Mouse (Mus musculus): Measurements from ENCODE around the gene Arl6ip1. TPM values are rescaled to one million over a fixed set of nuclear protein-coding genes. Genes with fewer than 3 reads are reported as not detected.

Arl6ip1 gene
- polyA plus RNA-seq, 1 experiment: 61.6 TPM

DNA sequence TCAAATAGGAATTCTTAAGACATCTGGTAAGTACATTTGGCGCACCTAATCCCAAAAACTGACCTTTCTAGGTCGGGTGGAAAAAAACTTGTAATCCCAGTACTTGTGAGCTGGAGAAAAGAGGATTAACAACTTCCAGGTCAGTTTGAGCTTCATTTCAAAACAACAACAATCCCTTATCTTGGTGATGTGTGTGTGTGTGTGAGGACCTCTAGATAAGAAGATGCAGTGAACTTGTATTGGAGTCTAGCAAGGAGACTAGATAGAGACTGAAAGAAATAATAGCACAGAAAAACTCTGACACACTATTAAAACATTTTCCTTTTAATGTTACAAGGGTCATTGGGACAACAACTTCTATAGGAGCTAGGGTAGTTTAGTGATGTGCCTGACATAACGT is 14.1 kb upstream of the Arl6ip1 start:
- DNase-seq (ENCODE audit: low read depth in 1 of 2, low spot score in 2 of 2): no peak
- Histone ChIP-seq H3K27ac (ENCODE audit: insufficient read depth, low read length) (no peak overlapping the region), H3K36me3 (ENCODE audit: control insufficient read depth, insufficient read depth, low read length) (peaks cover 50% of the 10 kb centered on the region), H3K4me1 (ENCODE audit: control insufficient read depth, insufficient read depth, insufficient read length) (no peaks in the 10 kb centered on the region), H3K4me3 (ENCODE audit: extremely low read depth, insufficient read depth, insufficient read length) (no peak overlapping the region), H3K27me3 (ENCODE audit: control insufficient read depth, insufficient read depth, low read length) (no peaks in the 10 kb centered on the region)
- WGBS: 91% methylated on average over 3 of the region's 3 CpGs
- TF ChIP-seq POLR2A (IDR thresholded peaks at IDR 0.05; ENCODE audit: low read depth, low read length) (no peak), CTCF (IDR thresholded peaks at IDR 0.05; ENCODE audit: extremely low read depth, insufficient read depth, insufficient read length, insufficient replicate concordance) (no peak)

DNA sequence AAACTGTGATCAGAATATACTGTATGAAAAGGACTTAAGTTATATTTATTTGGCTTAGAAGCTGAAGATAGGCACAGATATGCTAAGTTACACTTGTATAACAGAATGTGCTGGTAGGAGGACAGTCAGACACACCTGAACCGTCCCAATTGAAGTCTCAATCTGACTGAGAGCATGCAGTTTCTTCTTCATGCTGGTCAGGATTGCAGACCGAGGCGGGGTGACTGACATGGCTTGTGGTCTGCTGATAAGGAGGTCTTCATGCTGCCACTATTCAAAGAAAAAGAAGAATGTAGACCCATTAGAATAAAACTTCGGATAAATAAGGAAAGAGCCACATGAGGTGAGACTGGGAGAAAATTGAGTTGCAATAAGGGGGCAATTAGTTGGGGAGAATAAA is 13.7 kb upstream of the Arl6ip1 start:
- Histone ChIP-seq H3K27me3 (ENCODE audit: control insufficient read depth, insufficient read depth, low read length) (no peaks in the 10 kb centered on the region), H3K4me3 (ENCODE audit: extremely low read depth, insufficient read depth, insufficient read length) (no peak overlapping the region), H3K36me3 (ENCODE audit: control insufficient read depth, insufficient read depth, low read length) (peaks cover 47% of the 10 kb centered on the region), H3K27ac (ENCODE audit: insufficient read depth, low read length) (no peak overlapping the region), H3K4me1 (ENCODE audit: control insufficient read depth, insufficient read depth, insufficient read length) (no peaks in the 10 kb centered on the region)
- no peak for DNase-seq (ENCODE audit: low read depth in 1 of 2, low spot score in 2 of 2)
- TF ChIP-seq CTCF (IDR thresholded peaks at IDR 0.05; ENCODE audit: extremely low read depth, insufficient read depth, insufficient read length, insufficient replicate concordance) (no peak), POLR2A (IDR thresholded peaks at IDR 0.05; ENCODE audit: low read depth, low read length) (no peak)
- 74% methylated on average over 4 of the region's 4 CpGs for WGBS

DNA sequence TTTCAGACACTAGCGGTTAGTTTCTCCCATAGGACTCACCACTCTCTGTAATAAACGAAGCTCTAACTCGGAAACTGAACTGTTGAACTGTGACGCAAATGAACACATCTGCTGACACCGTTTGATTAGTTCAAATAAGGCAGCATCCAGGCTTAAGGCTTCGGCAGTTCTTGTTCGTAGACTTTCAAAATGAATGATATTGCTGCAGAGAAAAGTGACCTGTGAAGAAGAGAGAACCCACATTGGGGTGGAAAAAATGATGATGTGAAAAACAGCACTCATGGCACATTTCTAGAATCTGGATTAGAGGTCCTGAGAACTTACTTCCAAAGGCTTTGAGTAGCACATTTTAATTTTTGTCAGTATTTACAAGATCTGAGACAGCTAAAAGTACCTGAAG is 11.8 kb upstream of the Arl6ip1 start:
- no peaks in the 10 kb centered on the region for H3K27me3 ChIP-seq (ENCODE audit: control insufficient read depth, insufficient read depth, low read length)
- H3K4me1 ChIP-seq (ENCODE audit: control insufficient read depth, insufficient read depth, insufficient read length): no peaks in the 10 kb centered on the region
- WGBS: 87% methylated on average over 7 of the region's 7 CpGs
- H3K27ac ChIP-seq (ENCODE audit: insufficient read depth, low read length): no peak overlapping the region
- no peak for DNase-seq (ENCODE audit: low read depth in 1 of 2, low spot score in 2 of 2)
- H3K4me3 ChIP-seq (ENCODE audit: extremely low read depth, insufficient read depth, insufficient read length): no peak overlapping the region
- peaks cover 54% of the 10 kb centered on the region for H3K36me3 ChIP-seq (ENCODE audit: control insufficient read depth, insufficient read depth, low read length)
- no peak for TF ChIP-seq POLR2A (IDR thresholded peaks at IDR 0.05; ENCODE audit: low read depth, low read length)
- TF ChIP-seq CTCF (IDR thresholded peaks at IDR 0.05; ENCODE audit: extremely low read depth, insufficient read depth, insufficient read length, insufficient replicate concordance): no peak

DNA sequence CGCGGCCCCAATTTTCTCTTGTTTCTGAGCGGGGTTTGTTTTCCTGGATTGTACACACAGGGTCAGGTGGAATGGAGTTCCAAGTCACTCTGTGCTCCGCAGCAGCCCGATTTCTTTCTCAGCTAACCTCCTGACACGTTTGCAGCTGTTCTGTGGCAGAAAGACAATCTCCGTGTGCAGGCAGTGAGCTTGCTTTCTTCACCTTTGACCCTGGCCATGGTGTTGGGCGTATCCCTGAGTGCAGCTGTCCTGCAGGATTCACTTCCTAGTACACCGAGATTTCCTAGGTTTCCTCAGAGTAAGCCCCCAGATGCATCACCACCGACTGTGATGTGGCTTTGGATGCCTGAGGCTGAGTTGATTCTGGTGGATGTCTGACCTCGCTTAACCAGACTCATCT is 5.7 kb upstream of the Arl6ip1 start:
- DNase-seq (ENCODE audit: low read depth in 1 of 2, low spot score in 2 of 2): no peak
- no peak for TF ChIP-seq POLR2A (IDR thresholded peaks at IDR 0.05; ENCODE audit: low read depth, low read length)
- H3K4me1 ChIP-seq (ENCODE audit: control insufficient read depth, insufficient read depth, insufficient read length): no peaks in the 10 kb centered on the region
- no peak overlapping the region for H3K4me3 ChIP-seq (ENCODE audit: extremely low read depth, insufficient read depth, insufficient read length)
- 91% methylated on average over 11 of the region's 11 CpGs for WGBS
- no peak overlapping the region for H3K27ac ChIP-seq (ENCODE audit: insufficient read depth, low read length)
- no peaks in the 10 kb centered on the region for H3K27me3 ChIP-seq (ENCODE audit: control insufficient read depth, insufficient read depth, low read length)
- H3K36me3 ChIP-seq (ENCODE audit: control insufficient read depth, insufficient read depth, low read length): peaks cover 37% of the 10 kb centered on the region

DNA sequence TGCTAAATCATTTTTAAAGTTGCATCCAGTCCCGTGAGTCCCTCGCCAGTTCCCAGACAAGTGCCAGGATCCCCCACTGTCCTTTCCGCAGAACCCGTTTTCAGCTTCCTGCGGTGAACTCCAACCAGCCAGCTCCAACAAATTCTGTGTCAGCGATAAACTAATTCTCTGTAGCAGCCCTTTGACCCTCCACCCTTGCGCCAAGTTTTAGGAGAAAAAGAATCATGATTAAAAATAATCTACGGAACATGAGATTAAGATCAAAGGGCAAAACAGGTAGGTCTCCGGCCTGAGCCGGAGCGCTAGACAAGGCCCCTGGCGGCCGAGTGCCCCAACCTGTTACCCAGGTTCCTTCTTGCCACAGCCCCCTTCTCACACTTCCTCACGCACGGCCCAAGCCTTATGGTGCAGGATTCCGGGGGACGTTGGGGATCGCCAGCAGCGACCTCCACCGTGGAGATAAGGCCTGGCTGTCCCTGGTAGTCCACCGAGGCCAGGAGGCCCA is 485 bp downstream of the Arl6ip1 start:
- H3K27me3 ChIP-seq (ENCODE audit: control insufficient read depth, insufficient read depth, low read length): no peaks in the 10 kb centered on the region
- under 1% methylated on average over 21 of the region's 21 CpGs for WGBS
- no peak for DNase-seq (ENCODE audit: low read depth in 1 of 2, low spot score in 2 of 2)

DNA sequence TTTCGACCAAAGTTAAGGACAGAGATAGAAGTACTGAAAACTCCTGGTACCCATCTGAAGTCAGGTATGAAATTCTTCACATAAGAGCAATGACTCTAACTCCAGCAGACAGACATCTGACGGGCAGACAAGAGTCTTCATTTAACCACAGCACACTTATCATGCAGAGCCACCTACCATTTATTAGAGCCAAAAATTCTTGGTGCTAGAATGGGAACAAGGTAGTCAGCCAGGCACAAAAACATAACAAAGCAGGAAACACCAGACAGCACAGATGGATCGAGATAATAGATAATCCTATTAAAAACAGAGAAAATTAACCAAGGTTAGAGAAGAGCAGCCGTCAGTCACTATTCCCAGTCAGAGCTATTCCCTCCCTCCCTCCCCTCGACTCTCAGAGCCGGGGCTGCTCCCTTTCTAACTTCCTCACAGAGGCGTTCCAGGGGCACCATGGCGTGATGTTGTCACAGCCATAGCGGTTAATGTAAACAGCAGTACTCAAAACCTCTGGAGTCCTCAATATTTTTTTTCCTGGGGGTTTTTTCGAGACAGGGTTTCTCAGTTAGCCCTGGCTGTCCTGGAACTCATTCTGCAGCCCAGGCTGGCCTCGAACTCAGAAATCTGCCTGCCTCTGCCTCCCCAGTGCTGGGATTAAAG is 3.1 kb downstream of the Arl6ip1 start:
- H3K4me1 ChIP-seq (ENCODE audit: control insufficient read depth, insufficient read depth, insufficient read length): peaks cover 3% of the 10 kb centered on the region
- H3K4me3 ChIP-seq (ENCODE audit: extremely low read depth, insufficient read depth, insufficient read length): no peak overlapping the region
- H3K27me3 ChIP-seq (ENCODE audit: control insufficient read depth, insufficient read depth, low read length): no peaks in the 10 kb centered on the region
- H3K27ac ChIP-seq (ENCODE audit: insufficient read depth, low read length): no peak overlapping the region
- 82% methylated on average over 11 of the region's 11 CpGs for WGBS
- TF ChIP-seq CTCF (IDR thresholded peaks at IDR 0.05; ENCODE audit: extremely low read depth, insufficient read depth, insufficient read length, insufficient replicate concordance) (no peak), POLR2A (IDR thresholded peaks at IDR 0.05; ENCODE audit: low read depth, low read length) (no peak)
- peaks cover 19% of the 10 kb centered on the region for H3K36me3 ChIP-seq (ENCODE audit: control insufficient read depth, insufficient read depth, low read length)
- DNase-seq (ENCODE audit: low read depth in 1 of 2, low spot score in 2 of 2): no peak

More for the DNA sequence above, 485 bp downstream of the Arl6ip1 start:
- peaks cover 3% of the 10 kb centered on the region; the same call in 1 of the 2 replicates for H3K4me1 ChIP-seq (ENCODE audit: control insufficient read depth, insufficient read depth, insufficient read length)
- H3K4me3 ChIP-seq (ENCODE audit: extremely low read depth, insufficient read depth, insufficient read length): peak overlapping the region; percentile 86
- peaks cover 14% of the 10 kb centered on the region for H3K36me3 ChIP-seq (ENCODE audit: control insufficient read depth, insufficient read depth, low read length)
- TF ChIP-seq POLR2A (IDR thresholded peaks at IDR 0.05; ENCODE audit: low read depth, low read length) (no peak), CTCF (IDR thresholded peaks at IDR 0.05; ENCODE audit: extremely low read depth, insufficient read depth, insufficient read length, insufficient replicate concordance) (0 out of 2 replicates have a peak, but pooled peaks have one; percentile 4)
- H3K27ac ChIP-seq (ENCODE audit: insufficient read depth, low read length): peak overlapping the region; percentile 88

DNA sequence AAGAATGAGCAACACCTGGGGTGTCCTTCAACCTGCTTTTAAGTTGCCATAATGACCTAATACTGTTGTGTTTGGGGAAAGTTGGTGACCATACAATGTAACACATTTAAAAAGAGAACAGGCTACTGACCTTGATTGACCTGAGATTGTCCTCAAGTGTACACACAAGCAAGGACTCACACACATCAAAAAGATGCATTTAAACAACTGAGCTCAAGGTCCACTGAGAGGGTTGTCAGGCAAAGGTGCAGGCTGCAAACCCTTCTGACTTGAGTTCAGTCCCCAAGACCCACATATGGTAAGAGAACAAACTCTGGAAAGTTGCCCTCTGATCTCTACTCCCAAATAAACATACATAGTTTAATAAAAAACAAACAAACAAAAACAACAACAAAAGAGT is 3.7 kb downstream of the Arl6ip1 start:
- no peaks in the 10 kb centered on the region for H3K27me3 ChIP-seq (ENCODE audit: control insufficient read depth, insufficient read depth, low read length)
- H3K36me3 ChIP-seq (ENCODE audit: control insufficient read depth, insufficient read depth, low read length): peaks cover 21% of the 10 kb centered on the region
- no peak for DNase-seq (ENCODE audit: low read depth in 1 of 2, low spot score in 2 of 2)
- H3K4me1 ChIP-seq (ENCODE audit: control insufficient read depth, insufficient read depth, insufficient read length): peaks cover 8% of the 10 kb centered on the region
- no peak overlapping the region for H3K27ac ChIP-seq (ENCODE audit: insufficient read depth, low read length)
- TF ChIP-seq CTCF (IDR thresholded peaks at IDR 0.05; ENCODE audit: extremely low read depth, insufficient read depth, insufficient read length, insufficient replicate concordance) (no peak), POLR2A (IDR thresholded peaks at IDR 0.05; ENCODE audit: low read depth, low read length) (no peak)
- no peak overlapping the region for H3K4me3 ChIP-seq (ENCODE audit: extremely low read depth, insufficient read depth, insufficient read length)
